Mouse (Mus musculus) liver, embryonic 14.5 days (tissue): ENCODE results near the gene Bfsp2. TPM values are rescaled to one million over a fixed set of nuclear protein-coding genes. Genes with fewer than 3 reads are reported as not detected.

Experiments used
- ATAC-seq: fragments of 200-750 bp; cut with Nextera tagmentation; 2 replicates; pipeline ENCODE4 v1.8.0; 2017; ENCODE audit warnings: moderate number of reproducible peaks, mild to moderate bottlenecking, moderate library complexity; ENCODE audit not compliant: insufficient read depth
- DNase-seq, 3 experiments: peaks; one replicate each; pipeline ENCODE4 v3.0.0-alpha.2; 2012 to 2013; ENCODE audit warnings: low read depth in 3 of 3, low spot score in 3 of 3
- H3K27ac ChIP-seq: fragments of 300-500 bp; sonication (generic); 2 replicates; pipeline ENCODE4 v1.5.1; 2014; ENCODE audit warnings: moderate library complexity, mild to moderate bottlenecking, control low read depth, inconsistent platforms
- H3K27me3 ChIP-seq: fragments of 300-500 bp; sonication (generic); 2 replicates; pipeline ENCODE4 v1.6.1; 2014; ENCODE audit warnings: mild to moderate bottlenecking, low read length, moderate library complexity; ENCODE audit not compliant: control insufficient read depth, insufficient read depth
- H3K36me3 ChIP-seq: fragments of 300-500 bp; sonication (generic); replicated peaks from 2 replicates; pipeline ENCODE4 v1.6.1; 2014; ENCODE audit warnings: low read depth; ENCODE audit not compliant: control insufficient read depth, insufficient read depth
- H3K4me1 ChIP-seq, 2 experiments: fragments of 200-500 bp in 1 of 2; fragments of 300-500 bp in 1 of 2; sonication (generic) in 1 of 2; replicated peaks; 2 replicates each; pipeline ENCODE4 v1.6.1; 2012 to 2014; ENCODE audit warnings: antibody characterized with exemption in 1 of 2, inconsistent platforms in 1 of 2, low read length in 1 of 2; ENCODE audit not compliant: control insufficient read depth in 2 of 2, insufficient read depth in 2 of 2
- H3K4me2 ChIP-seq: fragments of 300-500 bp; sonication (generic); 2 replicates; pipeline ENCODE4 v1.6.1; 2014; ENCODE audit warnings: low read depth, mild to moderate bottlenecking, control low read depth, moderate library complexity
- H3K4me3 ChIP-seq, 2 experiments: fragments of 200-500 bp in 1 of 2; fragments of 300-500 bp in 1 of 2; sonication (generic) in 1 of 2; 2 replicates each; pipeline ENCODE4 v1.5.1; 2012 to 2014; ENCODE audit warnings: low read depth in 2 of 2, low read length in 2 of 2, mild to moderate bottlenecking in 2 of 2, control low read depth in 1 of 2, inconsistent platforms in 1 of 2, moderate library complexity in 1 of 2; ENCODE audit not compliant: insufficient read depth in 1 of 2
- H3K9ac ChIP-seq: fragments of 300-500 bp; sonication (generic); replicated peaks from 2 replicates; pipeline ENCODE4 v1.6.1; 2014; ENCODE audit warnings: mild to moderate bottlenecking, control low read depth, moderate library complexity
- H3K9me3 ChIP-seq: fragments of 300-500 bp; sonication (generic); 2 replicates; pipeline ENCODE4 v1.6.1; 2016; ENCODE audit warnings: low read length, mixed read lengths; ENCODE audit not compliant: control insufficient read depth
- CTCF ChIP-seq: IDR thresholded peaks from 2 replicates; pipeline ENCODE4 v1.5.1; 2016; ENCODE audit warnings: antibody characterized with exemption, low read depth, control low read depth
- EP300 ChIP-seq: IDR thresholded peaks from 2 replicates; pipeline ENCODE4 v1.6.1; 2016; ENCODE audit warnings: antibody characterized with exemption, low read depth
- WGBS: fragments of 180-500 bp; shearing (Covaris S2); extraction: QIAGEN DNeasy Blood & Tissue Kit; methylation state at CpG from one replicate; pipeline ENCODE4 v1.1.7; 2014; ENCODE audit not compliant: insufficient replicate concordance; 5-methylcytosine and 5-hydroxymethylcytosine counted together
- polyA plus RNA-seq, 2 experiments: library from polyadenylated mRNA; depleted of rRNA in 1 of 2; stranded (reverse) in 1 of 2; unstranded in 1 of 2; fragments of >200 nt; fragmentation: Nextera tagmentation in 1 of 2; extraction: Ambion mirVana in 1 of 2; gene quantifications; 2 replicates each; pipeline versions ENCODE4 v1.2.1 to v1.2.3; 2012 to 2014

The Bfsp2 gene
- polyA plus RNA-seq, 2 experiments: 0.73 to 1.0 TPM

DNA sequence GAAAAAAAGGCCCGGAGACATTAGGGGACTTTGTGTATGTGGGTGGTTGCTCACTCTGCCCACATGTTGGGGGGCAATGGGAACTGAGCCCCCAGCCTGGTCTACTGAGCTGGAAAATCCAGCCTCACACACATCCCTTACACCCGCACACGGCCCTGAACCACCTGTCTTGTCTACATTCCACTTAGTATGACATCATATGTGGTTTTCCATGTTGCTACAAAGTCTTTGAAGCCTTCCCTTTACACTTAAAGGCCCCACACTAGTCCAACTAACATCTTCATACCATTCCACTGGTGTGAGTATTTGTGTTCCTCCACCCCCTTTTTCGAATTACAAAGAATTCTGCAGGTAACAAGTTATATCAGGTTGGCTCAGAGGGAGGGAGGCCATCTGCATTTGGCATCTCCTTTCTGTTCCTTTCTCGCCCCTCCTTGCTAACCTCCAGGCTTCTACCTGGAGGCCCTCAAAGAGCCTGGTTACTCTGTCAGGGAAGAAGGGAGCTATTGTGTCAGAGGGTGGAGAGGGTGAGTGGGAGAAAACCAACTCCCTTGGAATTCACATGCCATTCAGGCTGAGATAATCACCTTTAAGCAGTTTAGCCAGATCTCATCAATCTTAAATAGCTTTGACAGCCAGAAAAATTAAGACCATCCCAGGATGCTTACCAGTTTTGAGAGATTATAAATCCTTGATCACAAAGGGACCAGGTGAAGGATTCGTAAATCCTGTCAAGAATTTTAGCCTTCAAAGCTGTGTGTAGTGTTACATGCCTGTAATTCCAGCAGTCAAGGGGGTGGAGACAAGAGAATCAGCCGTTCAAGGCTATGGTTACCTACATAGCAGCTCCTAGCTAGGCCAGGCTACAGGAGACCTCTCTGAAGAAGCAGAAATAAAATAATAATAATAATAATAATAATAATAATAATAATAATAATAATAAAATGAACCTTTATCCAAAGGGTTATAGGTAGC is 103.6 kb downstream of the Bfsp2 start:
- no peaks in the 10 kb centered on the region for H3K36me3 ChIP-seq
- no peak for ATAC-seq

More for the DNA sequence above, 103.6 kb downstream of the Bfsp2 start:
- WGBS: 62% methylated on average over 7 of the region's 7 CpGs
- Histone ChIP-seq H3K4me2 (no peak overlapping the region), H3K9ac (no peak overlapping the region), H3K4me1 (no peaks in the 10 kb centered on the region), H3K4me3 (no peak overlapping the region), H3K9me3 (no peaks in the 10 kb centered on the region), H3K27ac (no peak overlapping the region), H3K27me3 (no peaks in the 10 kb centered on the region)
- no peak for DNase-seq
- TF ChIP-seq EP300 (no peak), CTCF (no peak)

Other genes with a start within 250 kb of the Bfsp2 start
- 1,880 and 2,444 TPM in 2 replicates for gene Trf, start 250.0 kb downstream of the Bfsp2 start, polyA plus RNA-seq (2012; rRNA removed)
- gene Trf, start 250.0 kb downstream of the Bfsp2 start, polyA plus RNA-seq (2014; fragmentation: Nextera tagmentation; extraction: Ambion mirVana): 4,893 and 4,971 TPM in 2 replicates
- gene 1300017J02Rik, start 175.3 kb downstream of the Bfsp2 start, polyA plus RNA-seq (2012; rRNA removed): 32.4 and 42.2 TPM in 2 replicates
- gene 1300017J02Rik, start 175.3 kb downstream of the Bfsp2 start, polyA plus RNA-seq (2014; fragmentation: Nextera tagmentation; extraction: Ambion mirVana): 43.0 and 43.4 TPM in 2 replicates
- 25.9 and 43.3 TPM in 2 replicates for gene Topbp1, start 175.2 kb downstream of the Bfsp2 start, polyA plus RNA-seq (2012; rRNA removed)
- gene Topbp1, start 175.2 kb downstream of the Bfsp2 start, polyA plus RNA-seq (2014; fragmentation: Nextera tagmentation; extraction: Ambion mirVana): 36.4 and 42.5 TPM in 2 replicates
- 20.8 and 32.0 TPM in 2 replicates for gene Cdv3, start 114.6 kb downstream of the Bfsp2 start, polyA plus RNA-seq (2012; rRNA removed)
- gene Cdv3, start 114.6 kb downstream of the Bfsp2 start, polyA plus RNA-seq (2014; fragmentation: Nextera tagmentation; extraction: Ambion mirVana): 41.8 and 42.3 TPM in 2 replicates